In the genomic region with DNA sequence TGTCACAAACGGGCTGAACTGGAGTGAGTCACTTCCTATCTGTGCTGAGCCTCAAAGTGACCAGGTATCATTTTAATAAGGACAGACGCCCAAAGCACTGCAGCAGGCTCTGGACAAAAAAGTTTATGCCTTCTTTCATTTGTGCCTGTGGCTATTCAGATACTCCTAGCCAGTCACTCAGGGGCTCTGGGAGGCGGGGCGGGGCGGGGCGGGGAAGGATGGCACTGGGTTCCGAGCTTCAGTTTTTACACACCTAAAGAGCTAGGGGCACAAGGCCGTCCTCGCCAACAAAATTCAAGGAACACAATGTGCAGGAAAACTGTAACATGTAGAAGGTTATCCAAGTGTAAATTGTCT, we compare ENCODE assay signal across 8 mouse cellular contexts. TPM values are rescaled to one million over a fixed set of nuclear protein-coding genes. Genes with fewer than 3 reads are reported as not detected.
DNase-seq lines count a peak whose midpoint lies in the region; ATAC-seq and TF ChIP-seq lines count a peak whose summit lies in the region.

No protein-coding gene starts in this region.

- DNase-seq in embryo, embryonic 10 days (ENCODE audit: low spot score), result peak; percentile 11
- no peak for DNase-seq in embryo, embryonic 9.5 days (ENCODE audit: extremely low spot score)
- no peak for DNase-seq in limb, embryonic 11.5 days (ENCODE audit: low spot score)
- no peak for DNase-seq in midbrain, postnatal 0 days (ENCODE audit: low spot score)
- no peak for DNase-seq in spleen, postnatal 10 days (ENCODE audit: low spot score in 2 of 2)
- DNase-seq in Muller cell, postnatal 12 days (ENCODE audit: inconsistent ontology term), result no peak

- peak overlapping the region; percentile 44 for H3ac ChIP-seq in C2C12 (ENCODE audit: control insufficient read depth, insufficient read length, low read depth)

- no peaks in the 10 kb centered on the region for H3K79me2 ChIP-seq in C2C12 (ENCODE audit: control insufficient read depth, insufficient read depth)

- peak; percentile 82 for ATAC-seq in erythroid progenitor cell, adult 5-6 weeks (replicated peaks; ENCODE audit: low FRiP score, poor library complexity, severe bottlenecking)
- peak; percentile 78 for ATAC-seq in limb, embryonic 11.5 days (ENCODE audit: insufficient number of reproducible peaks, low FRiP score, low TSS enrichment, low read depth)
- ATAC-seq in midbrain, postnatal 0 days (ENCODE audit: low FRiP score), result peak; percentile 81

- H3K9ac ChIP-seq in limb, embryonic 11.5 days (ENCODE audit: low read length), result no peak overlapping the region
- 0 out of 2 replicates have a peak overlapping the region, but pooled peaks have one; percentile 88 for H3K9ac ChIP-seq in midbrain, postnatal 0 days (replicated peaks; ENCODE audit: low read length, poor library complexity, severe bottlenecking)

- H3K36me3 ChIP-seq in C2C12 (ENCODE audit: control insufficient read depth, insufficient read depth), result no peaks in the 10 kb centered on the region
- no peaks in the 10 kb centered on the region for H3K36me3 ChIP-seq in limb, embryonic 11.5 days (ENCODE audit: control insufficient read depth, insufficient read depth, low read length)
- H3K36me3 ChIP-seq in midbrain, postnatal 0 days (ENCODE audit: insufficient read depth, low read length), result no peaks in the 10 kb centered on the region

- no peaks in the 10 kb centered on the region for H3K9me3 ChIP-seq in limb, embryonic 11.5 days (ENCODE audit: control insufficient read depth, low read length)
- no peaks in the 10 kb centered on the region for H3K9me3 ChIP-seq in midbrain, postnatal 0 days (ENCODE audit: low read length)

- H3K27me3 ChIP-seq in C2C12 (ENCODE audit: control insufficient read depth, insufficient read depth, insufficient read length), result no peaks in the 10 kb centered on the region
- no peaks in the 10 kb centered on the region for H3K27me3 ChIP-seq in limb, embryonic 11.5 days (ENCODE audit: control insufficient read depth, insufficient read depth, low read length)
- H3K27me3 ChIP-seq in midbrain, postnatal 0 days (ENCODE audit: insufficient read depth, low read length), result no peaks in the 10 kb centered on the region; the same call in 1 of the 2 replicates

- peaks cover 2% of the 10 kb centered on the region for H3K79me3 ChIP-seq in C2C12 (ENCODE audit: low read depth)

- no peaks in the 10 kb centered on the region for H3K4me1 ChIP-seq in limb, embryonic 11.5 days (ENCODE audit: control insufficient read depth, insufficient read depth, low read length)
- H3K4me1 ChIP-seq in midbrain, postnatal 0 days (ENCODE audit: insufficient read depth, low read length), result no peaks in the 10 kb centered on the region; the same call in 1 of the 2 replicates

- no peak for TF ChIP-seq CTCF in C2C12 (IDR thresholded peaks at IDR 0.05; ENCODE audit: control insufficient read depth, insufficient read depth, insufficient read length)
- no peak for TF ChIP-seq CTCF in midbrain, postnatal 0 days (IDR thresholded peaks at IDR 0.05)

- H3K27ac ChIP-seq in limb, embryonic 11.5 days (replicated peaks; ENCODE audit: low read depth, low read length), result no peak overlapping the region
- H3K27ac ChIP-seq in midbrain, postnatal 0 days (ENCODE audit: low read depth, low read length), result no peak overlapping the region

- H3K4me3 ChIP-seq in C2C12 (ENCODE audit: insufficient read depth, poor library complexity, severe bottlenecking), result peak overlapping the region; percentile 50
- H3K4me3 ChIP-seq in limb, embryonic 11.5 days (ENCODE audit: low read depth, low read length), result peak overlapping the region; percentile 67
- peak overlapping the region; percentile 86 for H3K4me3 ChIP-seq in midbrain, postnatal 0 days (ENCODE audit: low read depth, low read length)

- H3K4me2 ChIP-seq in limb, embryonic 11.5 days (ENCODE audit: low read depth, severe bottlenecking), result peak overlapping the region; percentile 84
- peak overlapping the region; percentile 89 for H3K4me2 ChIP-seq in midbrain, postnatal 0 days (ENCODE audit: low read depth, low read length, poor library complexity, severe bottlenecking)

- WGBS in limb, embryonic 11.5 days, result 5% methylated on average over 9 of the region's 9 CpGs
- 6% methylated on average over 9 of the region's 9 CpGs for WGBS in midbrain, postnatal 0 days

TF ChIP-seq in C2C12, 6 proteins besides CTCF, POLR2A, EP300 and RAD21:
- no peak for TF ChIP-seq MAX (IDR thresholded peaks at IDR 0.05)
- TF ChIP-seq USF1 (IDR thresholded peaks at IDR 0.05; ENCODE audit: low read depth), result no peak
- no peak for TF ChIP-seq FOSL1 (IDR thresholded peaks at IDR 0.05; ENCODE audit: insufficient read depth, low read length, poor library complexity, severe bottlenecking)
- no peak for TF ChIP-seq MYOD1 (IDR thresholded peaks at IDR 0.05; ENCODE audit: control insufficient read depth, insufficient read length, low read depth)
- no peak for TF ChIP-seq CEBPB (IDR thresholded peaks at IDR 0.05; ENCODE audit: low read depth)
- no peak for TF ChIP-seq MYOG (IDR thresholded peaks at IDR 0.05; ENCODE audit: control insufficient read depth, extremely low read depth, insufficient read length)
TF ChIP-seq in C2C12: peak in this region for 0.

RNA-seq across cellular contexts. Expression of gene Stx17, which starts 0.3 kb away (rescaled TPM):
- 6.4 TPM for polyA plus RNA-seq in C2C12 (2012; fragmentation: generic; extraction: Trizol)
- 24.9 and 25.2 TPM in 2 replicates for total RNA-seq in erythroid progenitor cell, adult 5-6 weeks (2015; ENCODE audit: low replicate concordance)
- 10.9 and 32.7 TPM in 2 replicates for total RNA-seq in erythroid progenitor cell, adult 5-6 weeks (2017; ENCODE audit: low replicate concordance)
- 26.9 and 29.0 TPM in 2 replicates for polyA plus RNA-seq in limb, embryonic 11.5 days (2014; fragmentation: Nextera tagmentation; extraction: Ambion mirVana)
- 24.6 and 33.9 TPM in 2 replicates for total RNA-seq in midbrain, postnatal 0 days (2014; rRNA removed)
- 26.8 and 27.8 TPM in 2 replicates for polyA plus RNA-seq in midbrain, postnatal 0 days (2015; fragmentation: Nextera tagmentation; extraction: Ambion mirVana)
